Mouse (Mus musculus) embryonic facial prominence, embryonic 15.5 days (tissue): ENCODE data around the gene Lrrc8d. TPM values are rescaled to one million over a fixed set of nuclear protein-coding genes. Genes with fewer than 3 reads are reported as not detected.
A peak's percentile ranks its signal among the peaks of the same experiment; 100 is the strongest.

ENCODE experiments used
- ATAC-seq: fragments of 200-750 bp; cut with Nextera tagmentation; 2 replicates; pipeline ENCODE4 v1.8.0; 2017; ENCODE audit warnings: low read depth, moderate TSS enrichment; ENCODE audit not compliant: insufficient number of reproducible peaks, low FRiP score, low TSS enrichment
- H3K27ac ChIP-seq: fragments of 300-500 bp; sonication (generic); replicated peaks from 2 replicates; pipeline ENCODE4 v1.5.1; 2015; ENCODE audit warnings: mild to moderate bottlenecking, inconsistent platforms
- H3K27me3 ChIP-seq: fragments of 300-500 bp; sonication (generic); 2 replicates; pipeline ENCODE4 v1.6.1; 2015; ENCODE audit warnings: inconsistent platforms
- H3K36me3 ChIP-seq: fragments of 300-500 bp; sonication (generic); 2 replicates; pipeline ENCODE4 v1.6.1; 2015; ENCODE audit warnings: mild to moderate bottlenecking, inconsistent platforms
- H3K4me1 ChIP-seq: fragments of 300-500 bp; sonication (generic); 2 replicates; pipeline ENCODE4 v1.6.1; 2015; ENCODE audit warnings: inconsistent platforms
- H3K4me2 ChIP-seq: fragments of 300-500 bp; sonication (generic); replicated peaks from 2 replicates; pipeline ENCODE4 v1.6.1; 2015; ENCODE audit warnings: mild to moderate bottlenecking, inconsistent platforms
- H3K4me3 ChIP-seq: fragments of 300-500 bp; sonication (generic); replicated peaks from 2 replicates; pipeline ENCODE4 v1.5.1; 2015; ENCODE audit warnings: mild to moderate bottlenecking, inconsistent platforms
- H3K9ac ChIP-seq: fragments of 300-500 bp; sonication (generic); 2 replicates; pipeline ENCODE4 v1.6.1; 2015; ENCODE audit warnings: inconsistent platforms
- H3K9me3 ChIP-seq: fragments of 300-500 bp; sonication (generic); replicated peaks from 2 replicates; pipeline ENCODE4 v1.6.1; 2016; ENCODE audit warnings: inconsistent platforms
- WGBS: fragments of 180-500 bp; shearing (Covaris S2); methylation state at CpG from one replicate; pipeline ENCODE4 v1.1.7; 2015; 5-methylcytosine and 5-hydroxymethylcytosine counted together
- polyA plus RNA-seq: library from polyadenylated mRNA; unstranded; fragments of >200 nt; fragmentation: Nextera tagmentation; extraction: Ambion mirVana; gene quantifications from 2 replicates; pipeline ENCODE4 v1.2.1, GENCODE M21; 2015

Gene Lrrc8d
- polyA plus RNA-seq, 1 experiment from 2014 or later, result 17.7 TPM

- WGBS, result under 1% methylated on average over 46 of the region's 46 CpGs
Observed at GRCm38 (mm10) chr5:105876925-105877774, 177.4 kb downstream of the Lrrc8d start.

More at GRCm38 (mm10) chr5:105876925-105877774, 177.4 kb downstream of the Lrrc8d start:
- no peaks in the 10 kb centered on the region for H3K27me3 ChIP-seq
- H3K4me2 ChIP-seq, result peak overlapping the region; percentile 70
- peaks cover 3% of the 10 kb centered on the region; the same call in 1 of the 2 replicates for H3K36me3 ChIP-seq
- H3K4me3 ChIP-seq, result peak overlapping the region; percentile 96
- H3K9ac ChIP-seq, result peak overlapping the region; percentile 100
- no peak for ATAC-seq
- H3K4me1 ChIP-seq, result peaks cover 25% of the 10 kb centered on the region
- H3K9me3 ChIP-seq, result no peaks in the 10 kb centered on the region
- peak overlapping the region; percentile 82 for H3K27ac ChIP-seq

Other genes with a start within 250 kb of the Lrrc8d start
- gene Lrrc8c, start 180.6 kb upstream of the Lrrc8d start, polyA plus RNA-seq, result 15.5 and 16.1 TPM in 2 replicates
- 34.9 and 41.2 TPM in 2 replicates for gene Zfp326, start 176.6 kb downstream of the Lrrc8d start, polyA plus RNA-seq